Mouse (Mus musculus) hindbrain, embryonic 13.5 days (tissue): Measurements from ENCODE around the gene Lrat. TPM values are rescaled to one million over a fixed set of nuclear protein-coding genes. Genes with fewer than 3 reads are reported as not detected.
A peak's percentile ranks its signal among the peaks of the same experiment; 100 is the strongest.

Experiments used
- ATAC-seq: fragments of 200-750 bp; cut with Nextera tagmentation; 2 replicates; pipeline ENCODE4 v1.8.0; 2017; ENCODE audit warnings: moderate TSS enrichment; ENCODE audit not compliant: low FRiP score
- H3K27ac ChIP-seq: fragments of 300-500 bp; sonication (generic); 2 replicates; pipeline ENCODE4 v1.5.1; 2015; ENCODE audit warnings: inconsistent platforms, mild to moderate bottlenecking, moderate library complexity
- H3K27me3 ChIP-seq: fragments of 300-500 bp; sonication (generic); 2 replicates; pipeline ENCODE4 v1.6.1; 2015; ENCODE audit warnings: mild to moderate bottlenecking, inconsistent platforms
- H3K36me3 ChIP-seq: fragments of 300-500 bp; sonication (generic); 2 replicates; pipeline ENCODE4 v1.6.1; 2015; ENCODE audit warnings: mild to moderate bottlenecking, inconsistent platforms
- H3K4me1 ChIP-seq: fragments of 300-500 bp; sonication (generic); replicated peaks from 2 replicates; pipeline ENCODE4 v1.6.1; 2015; ENCODE audit warnings: inconsistent platforms
- H3K4me2 ChIP-seq: fragments of 300-500 bp; sonication (generic); 2 replicates; pipeline ENCODE4 v1.6.1; 2015; ENCODE audit warnings: inconsistent platforms, mild to moderate bottlenecking, moderate library complexity
- H3K4me3 ChIP-seq: fragments of 300-500 bp; sonication (generic); 2 replicates; pipeline ENCODE4 v1.5.1; 2015; ENCODE audit warnings: mild to moderate bottlenecking, inconsistent platforms
- H3K9ac ChIP-seq: fragments of 300-500 bp; sonication (generic); 2 replicates; pipeline ENCODE4 v1.6.1; 2015; ENCODE audit warnings: mild to moderate bottlenecking, inconsistent platforms
- H3K9me3 ChIP-seq: fragments of 300-500 bp; sonication (generic); 2 replicates; pipeline ENCODE4 v1.6.1; 2016; ENCODE audit warnings: inconsistent platforms
- WGBS: fragments of 180-500 bp; shearing (Covaris S2); methylation state at CpG from one replicate; pipeline ENCODE4 v1.1.7; 2015; 5-methylcytosine and 5-hydroxymethylcytosine counted together
- polyA plus RNA-seq: library from polyadenylated mRNA; unstranded; fragments of >200 nt; fragmentation: Nextera tagmentation; extraction: Ambion mirVana; gene quantifications from 2 replicates; pipeline ENCODE4 v1.2.1, GENCODE M21; 2015

Lrat gene
- polyA plus RNA-seq, 1 experiment from 2014 or later = 0.13 TPM

GRCm38 (mm10) chr3:82877258-82877657, 26.5 kb downstream of the Lrat start:
- H3K9me3 ChIP-seq = no peaks in the 10 kb centered on the region
- H3K36me3 ChIP-seq = no peaks in the 10 kb centered on the region
- no peak for ATAC-seq
- H3K27ac ChIP-seq = no peak overlapping the region
- H3K4me2 ChIP-seq = no peak overlapping the region
- 6% methylated on average over 4 of the region's 4 CpGs for WGBS
- peaks cover 9% of the 10 kb centered on the region for H3K4me1 ChIP-seq
- H3K27me3 ChIP-seq = peaks cover 29% of the 10 kb centered on the region
- no peak overlapping the region for H3K9ac ChIP-seq
- H3K4me3 ChIP-seq = no peak overlapping the region

GRCm38 (mm10) chr3:82876372-82876739, 27.4 kb downstream of the Lrat start, which contains the start of gene Rbm46:
Rbm46 (minus strand) TSS chr3:82876483.
- H3K4me3 ChIP-seq = peak within 1 kb of the TSS; percentile 44
- H3K27ac ChIP-seq = no peak within 1 kb of the TSS
- H3K4me2 ChIP-seq = peak within 1 kb of the TSS; percentile 60
- ATAC-seq = peak; percentile 94
- peak within 1 kb of the TSS; percentile 60; the same call in 1 of the 2 replicates for H3K9ac ChIP-seq
- H3K27me3 ChIP-seq = peaks cover 29% of the 10 kb centered on the region
- H3K36me3 ChIP-seq = no peaks in the 10 kb centered on the region
- H3K9me3 ChIP-seq = no peaks in the 10 kb centered on the region
- WGBS = 33% methylated on average over 34 of the region's 36 CpGs
- peaks cover 9% of the 10 kb centered on the region for H3K4me1 ChIP-seq

GRCm38 (mm10) chr3:82875671-82876371, 28.0 kb downstream of the Lrat start:
- H3K27me3 ChIP-seq = peaks cover 29% of the 10 kb centered on the region
- ATAC-seq = peak; percentile 76
- H3K4me2 ChIP-seq = peak overlapping the region; percentile 60
- H3K4me3 ChIP-seq = peak overlapping the region; percentile 44
- H3K27ac ChIP-seq = no peak overlapping the region
- peaks cover 9% of the 10 kb centered on the region for H3K4me1 ChIP-seq
- H3K9me3 ChIP-seq = no peaks in the 10 kb centered on the region
- no peaks in the 10 kb centered on the region for H3K36me3 ChIP-seq
- H3K9ac ChIP-seq = peak overlapping the region; percentile 60; the same call in 1 of the 2 replicates
- WGBS = 28% methylated on average over 69 of the region's 69 CpGs

- H3K4me2 ChIP-seq = no peak overlapping the region
- no peak overlapping the region for H3K9ac ChIP-seq
- no peaks in the 10 kb centered on the region for H3K36me3 ChIP-seq
- H3K27me3 ChIP-seq = no peaks in the 10 kb centered on the region
- H3K9me3 ChIP-seq = no peaks in the 10 kb centered on the region
- 26% methylated on average over 4 of the region's 4 CpGs for WGBS
- H3K4me3 ChIP-seq = no peak overlapping the region
- ATAC-seq = no peak; the same call in 1 of the 2 replicates
- H3K4me1 ChIP-seq = no peaks in the 10 kb centered on the region
- H3K27ac ChIP-seq = no peak overlapping the region
Observed at GRCm38 (mm10) chr3:82857414-82858077, 46.2 kb downstream of the Lrat start.

Other genes with a start within 250 kb of the Lrat start
- gene Rbm46, start 27.5 kb downstream of the Lrat start, polyA plus RNA-seq = 2.3 and 2.4 TPM in 2 replicates
- 0.71 TPM in 1 of 2 replicates, not detected in the other for gene Fgg, start 103.8 kb upstream of the Lrat start, polyA plus RNA-seq
- 0.16 TPM in 1 of 2 replicates, not detected in the other for gene Fga, start 122.1 kb upstream of the Lrat start, polyA plus RNA-seq
- gene Fgb, start 145.9 kb upstream of the Lrat start, polyA plus RNA-seq = 0.06 TPM in 1 of 2 replicates, not detected in the other
- gene Plrg1, start 151.5 kb upstream of the Lrat start, polyA plus RNA-seq = 107 and 108 TPM in 2 replicates
- gene Dchs2, start 224.0 kb upstream of the Lrat start, polyA plus RNA-seq = 0.87 and 0.98 TPM in 2 replicates